Mouse (Mus musculus) effector memory CD4-positive, alpha-beta T cell, adult 7 months (primary cell): ENCODE measurements around the gene Olfr342. TPM values are rescaled to one million over a fixed set of nuclear protein-coding genes. Genes with fewer than 3 reads are reported as not detected.

Experiments
- polyA plus RNA-seq: library from polyadenylated mRNA; unstranded; fragments of 100-300 nt; shearing (Covaris generic); gene quantifications from one replicate; pipeline ENCODE4 v1.2.1, GENCODE M21; 2017

The Olfr342 gene
- not detected for polyA plus RNA-seq

GRCm38 (mm10) chr2:36524698-36525097 lies at the start of gene Olfr342:
Gene Olfr342 (plus strand): TSS chr2:36524998.

DNA sequence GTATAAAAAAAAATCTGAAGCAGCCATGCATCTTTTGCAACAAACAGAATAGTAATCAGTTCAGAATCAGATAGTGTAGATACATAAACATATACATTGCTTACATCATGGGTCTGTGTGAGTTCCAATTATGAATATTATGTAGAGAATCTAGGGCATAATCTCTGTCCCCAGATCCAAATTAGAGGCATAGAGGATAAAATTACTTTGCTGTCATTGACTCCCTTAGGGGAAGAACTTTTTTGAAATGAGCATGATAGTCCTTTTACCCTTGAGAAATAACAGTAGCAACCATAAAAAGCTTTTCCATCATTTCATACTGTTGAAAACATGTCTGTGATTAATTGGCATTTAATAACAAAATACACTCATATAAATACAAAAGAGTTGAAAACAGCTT lies 42.4 kb upstream of the Olfr342 start, which contains the start of gene Olfr341:
Gene Olfr341 (minus strand): TSS at position 101 of the 400 bp plus-strand sequence.

GRCm38 (mm10) chr2:36566362-36566761 lies 41.6 kb downstream of the Olfr342 start, which contains the start of gene Olfr344:
Gene Olfr344 (plus strand): TSS chr2:36566662.

Other genes starting within 250 kb of the Olfr342 start
- gene Olfr338, start 151.5 kb upstream of the Olfr342 start, polyA plus RNA-seq = 0.23 TPM
- 0.41 TPM for gene Olfr339, start 106.1 kb upstream of the Olfr342 start, polyA plus RNA-seq
- gene Olfr340, start 72.4 kb upstream of the Olfr342 start, polyA plus RNA-seq = not detected
- 0.13 TPM for gene Olfr341, start 42.5 kb upstream of the Olfr342 start, polyA plus RNA-seq
- gene Olfr344, start 41.7 kb downstream of the Olfr342 start, polyA plus RNA-seq = 0.05 TPM
- gene Olfr345, start 115.0 kb downstream of the Olfr342 start, polyA plus RNA-seq = not detected
- not detected for gene Olfr346, start 160.8 kb downstream of the Olfr342 start, polyA plus RNA-seq
- gene Olfr347, start 206.9 kb downstream of the Olfr342 start, polyA plus RNA-seq = not detected